ENCODE assay signal across 9 mouse cellular contexts in genomic region chr2:127655419-127655818, GRCm38 (mm10). TPM values are rescaled to one million over a fixed set of nuclear protein-coding genes. Genes with fewer than 3 reads are reported as not detected.
A peak's percentile ranks its signal among the peaks of the same experiment; 100 is the strongest.
DNase-seq lines count a peak whose midpoint lies in the region; ATAC-seq lines count a peak whose summit lies in the region.
"Had no signal": no experiment of that assay in that cellular context is flagged by ENCODE, and none has a peak within 500 bp of the region (broad histone marks: within the 10 kb centered on the region; RNA-seq: fewer than 3 reads in every experiment).

No protein-coding gene starts in this region.

- intact Hi-C loops in gastrocnemius, postnatal 14 days (cut with DNase I; ENCODE audit: low total_unique reads): no loop called here

- no peaks in the 10 kb centered on the region for H3K9me3 ChIP-seq in midbrain, embryonic 15.5 days

- WGBS in midbrain, embryonic 15.5 days: 5% methylated on average over 9 of the region's 9 CpGs

- DNase-seq in heart, adult 11 months: peak; percentile 89
- no peak for DNase-seq in heart, adult 9 months (ENCODE audit: low spot score in 2 of 2)
- DNase-seq in embryo, embryonic 11 days: peak; percentile 14
- peak; percentile 58 for DNase-seq in kidney, adult 18-20 months
- DNase-seq in layer of hippocampus, adult 8-10 months (ENCODE audit: low spot score in 2 of 2): no peak
- DNase-seq in urinary bladder, postnatal 10 days (ENCODE audit: low spot score): no peak
- DNase-seq in gastrocnemius, postnatal 14 days: no peak

- H3K27me3 ChIP-seq in midbrain, embryonic 15.5 days (replicated peaks): peaks cover 37% of the 10 kb centered on the region

- H3K4me2 ChIP-seq in midbrain, embryonic 15.5 days: peak overlapping the region; percentile 87

- no peaks in the 10 kb centered on the region for H3K36me3 ChIP-seq in midbrain, embryonic 15.5 days (replicated peaks)

- H3K4me3 ChIP-seq in midbrain, embryonic 15.5 days: no peak overlapping the region; the same call in 1 of the 2 replicates

- H3K27ac ChIP-seq in midbrain, embryonic 15.5 days: no peak overlapping the region

- peaks cover 9% of the 10 kb centered on the region for H3K4me1 ChIP-seq in midbrain, embryonic 15.5 days

- ATAC-seq in midbrain, embryonic 15.5 days (replicated peaks): no peak

- no peak overlapping the region for H3K9ac ChIP-seq in midbrain, embryonic 15.5 days

RNA-seq across cellular contexts. Expression of gene Mal, which starts 1.1 kb away (rescaled TPM):
- 1.5 and 2.7 TPM in 2 replicates for polyA plus RNA-seq in midbrain, embryonic 15.5 days (2015; fragmentation: Nextera tagmentation; extraction: Ambion mirVana)
- 100 to 1,000 TPM in 1 of 4 experiments, 10 to 100 TPM in 3; 85.6 to 103 (median 87.1) TPM for total RNA-seq in layer of hippocampus, adult 8-10 months (2022)
- 10 to 100 TPM in 1 of 2 experiments, 1 to 10 TPM in 1; 4.1 to 25.9 TPM for total RNA-seq in gastrocnemius, postnatal 14 days (2021)
- total RNA-seq: CH12.LX had no signal

Comparison
In these comparisons a context has a peak if more than half of its experiments do, and no peak if none do; other contexts are left out.
1. DNase-seq: peak in heart, adult 11 months (single experiment), embryo, embryonic 11 days (single experiment) and kidney, adult 18-20 months (single experiment); none in heart, adult 9 months (0 of 2), layer of hippocampus, adult 8-10 months (0 of 2), urinary bladder, postnatal 10 days (single experiment) and gastrocnemius, postnatal 14 days (single experiment).